Mouse (Mus musculus) kidney, postnatal 14 days (tissue): Measurements from ENCODE around the gene Nemf.
"Not testable (repeated sequence)": the region's sequence is repeated elsewhere in the genome, so short reads cannot be mapped to it uniquely, and the experiment has no call there.

Source experiments
- DNase-seq: peaks from one replicate; pipeline ENCODE4 v3.0.0; 2022; ENCODE audit warnings: mixed read lengths

The Nemf gene

GRCm38 (mm10) chr12:69356546-69357299 lies at the start of gene Nemf:
TSS of gene Nemf (minus strand) at chr12:69357165.
- peak; percentile 92 for DNase-seq

GRCm38 (mm10) chr12:69402594-69403167 lies 45.7 kb upstream of the Nemf start:
- no peak for DNase-seq

GRCm38 (mm10) chr12:69402100-69402499 lies 45.1 kb upstream of the Nemf start:
- DNase-seq = no peak

GRCm38 (mm10) chr12:69400871-69401286 lies 43.9 kb upstream of the Nemf start:
- no peak for DNase-seq

- DNase-seq = no peak
Measured at GRCm38 (mm10) chr12:69400367-69400766, 43.4 kb upstream of the Nemf start.

GRCm38 (mm10) chr12:69394456-69394855 lies 37.5 kb upstream of the Nemf start:
- DNase-seq = no peak

GRCm38 (mm10) chr12:69393076-69393475 lies 36.1 kb upstream of the Nemf start:
- DNase-seq = no peak

GRCm38 (mm10) chr12:69390000-69390698 lies 33.2 kb upstream of the Nemf start:
- no peak for DNase-seq

- no peak for DNase-seq
Measured at GRCm38 (mm10) chr12:69389273-69389938, 32.4 kb upstream of the Nemf start.

GRCm38 (mm10) chr12:69388321-69388869 lies 31.4 kb upstream of the Nemf start:
- no peak for DNase-seq

GRCm38 (mm10) chr12:69386281-69386732 lies 29.3 kb upstream of the Nemf start:
- not testable (repeated sequence) for DNase-seq

- DNase-seq = no peak
Measured at GRCm38 (mm10) chr12:69385542-69386280, 28.7 kb upstream of the Nemf start.

- no peak for DNase-seq
Measured at GRCm38 (mm10) chr12:69384606-69385005, 27.6 kb upstream of the Nemf start.

GRCm38 (mm10) chr12:69382880-69383279 lies 25.9 kb upstream of the Nemf start:
- DNase-seq = no peak

GRCm38 (mm10) chr12:69378558-69379454 lies 21.8 kb upstream of the Nemf start:
- no peak for DNase-seq

GRCm38 (mm10) chr12:69377636-69378035 lies 20.7 kb upstream of the Nemf start:
- DNase-seq = not testable (repeated sequence)

GRCm38 (mm10) chr12:69377188-69377587 lies 20.2 kb upstream of the Nemf start:
- no peak for DNase-seq

GRCm38 (mm10) chr12:69376132-69376531 lies 19.2 kb upstream of the Nemf start:
- no peak for DNase-seq

- no peak for DNase-seq
Measured at GRCm38 (mm10) chr12:69373850-69374766, 17.1 kb upstream of the Nemf start.
